Mouse (Mus musculus): ENCODE measurements around the gene D630045J12Rik. TPM values are rescaled to one million over a fixed set of nuclear protein-coding genes. Genes with fewer than 3 reads are reported as not detected.

D630045J12Rik gene
- 1.5 and 2.4 TPM in 2 replicates for polyA plus RNA-seq (2012; rRNA removed; ENCODE audit: low replicate concordance)

DNA sequence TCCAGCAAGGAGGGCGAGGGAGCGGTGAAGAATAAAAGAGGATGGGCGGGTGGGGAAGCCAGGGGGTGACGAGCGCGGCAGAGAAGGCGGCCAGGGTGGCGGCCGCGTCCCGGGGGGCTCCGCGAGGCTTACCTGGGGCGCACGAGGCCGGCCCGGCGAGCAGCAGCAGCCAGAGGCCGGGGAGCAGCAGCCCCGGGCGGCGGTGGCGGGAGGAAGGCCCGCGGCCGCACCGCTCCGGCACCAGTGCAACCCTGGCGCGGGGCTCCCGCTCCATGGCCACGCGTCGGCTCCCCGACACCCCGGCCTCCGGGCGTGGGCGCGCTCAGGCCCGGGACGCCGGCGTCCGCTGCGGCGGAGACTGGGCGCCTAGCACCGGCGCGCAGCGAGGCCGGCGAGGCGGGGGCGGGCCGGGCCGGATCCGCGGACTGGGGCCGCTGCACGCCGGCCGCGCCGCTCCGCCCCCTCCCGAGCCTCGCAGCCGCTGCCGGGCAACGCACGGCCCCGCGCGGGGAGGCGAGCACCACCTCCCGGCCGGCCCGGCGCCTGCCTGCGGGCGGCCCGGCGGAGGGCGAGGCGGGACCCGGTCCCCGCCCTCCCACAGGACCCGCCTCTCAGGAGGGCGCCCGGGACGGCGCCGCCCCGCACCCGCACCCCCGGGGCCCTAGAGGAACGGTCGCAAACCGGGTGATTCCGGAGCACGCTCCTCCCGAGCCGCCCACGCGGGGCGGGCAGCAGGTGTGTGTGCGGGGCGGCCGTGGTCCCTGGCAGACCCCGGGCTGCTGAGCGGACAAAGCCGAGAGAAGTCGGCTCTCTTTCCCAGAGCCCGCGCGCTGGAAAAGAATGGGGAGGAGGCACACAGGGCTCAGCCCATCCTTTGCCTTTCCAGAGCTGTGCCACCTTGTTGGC is at the start of gene D630045J12Rik:
Gene D630045J12Rik, minus strand, starts transcription at position 274 of the 906 bp plus-strand sequence.

GRCm38 (mm10) chr6:38298761-38299401 is 45.1 kb upstream of the D630045J12Rik start, which contains the start of gene Zc3hav1l:
TSS of gene Zc3hav1l (minus strand) at chr6:38299259.

GRCm38 (mm10) chr6:38124207-38124835 is 129.5 kb downstream of the D630045J12Rik start, which contains the start of gene Atp6v0a4:
TSS of gene Atp6v0a4 (minus strand) at chr6:38124586.

DNA sequence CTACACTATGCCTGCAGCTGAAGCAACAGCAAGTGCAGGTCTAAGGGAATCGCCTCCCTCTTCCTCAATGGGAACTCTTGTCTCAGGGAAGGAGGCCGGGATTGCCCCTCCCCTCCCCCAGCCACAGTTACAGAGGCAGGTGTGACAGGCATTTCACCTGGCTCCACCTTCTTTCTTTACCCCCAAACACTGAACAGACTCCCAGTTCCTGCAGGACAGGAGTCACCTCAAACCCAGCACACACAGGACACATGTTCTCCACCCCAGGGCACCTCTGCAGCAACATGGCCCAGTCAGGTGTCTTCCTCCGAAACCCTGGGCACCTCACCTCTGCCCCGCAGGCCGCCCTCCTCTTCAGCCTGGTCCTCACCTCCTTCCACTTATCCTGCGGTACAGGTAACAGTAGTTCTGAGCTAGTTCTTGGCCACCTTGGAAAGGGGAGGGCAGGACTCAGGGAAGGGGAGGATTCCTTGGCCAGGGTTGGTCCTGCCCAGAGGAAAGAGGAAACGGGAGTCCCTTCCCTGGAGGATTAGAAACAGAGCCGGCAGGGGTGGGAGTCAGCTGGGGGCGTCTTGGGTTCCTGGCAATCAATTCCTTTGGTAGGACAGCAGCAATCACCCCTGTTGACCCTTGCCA is 144.5 kb downstream of the D630045J12Rik start, which contains the start of gene Tmem213:
Gene Tmem213, plus strand, starts transcription at position 96 of the 636 bp plus-strand sequence.

Other genes starting within 250 kb of the D630045J12Rik start
- gene Svopl, start 207.0 kb downstream of the D630045J12Rik start, polyA plus RNA-seq (2012; rRNA removed; ENCODE audit: low replicate concordance), result 2.6 and 5.9 TPM in 2 replicates
- gene Tmem213, start 144.8 kb downstream of the D630045J12Rik start, polyA plus RNA-seq (2012; rRNA removed; ENCODE audit: low replicate concordance), result not detected in 2 replicates
- 0.32 and 0.52 TPM in 2 replicates for gene Atp6v0a4, start 129.4 kb downstream of the D630045J12Rik start, polyA plus RNA-seq (2012; rRNA removed; ENCODE audit: low replicate concordance)
- 3.0 and 4.6 TPM in 2 replicates for gene Zc3hav1l, start 45.2 kb upstream of the D630045J12Rik start, polyA plus RNA-seq (2012; rRNA removed; ENCODE audit: low replicate concordance)
- gene Zc3hav1, start 100.6 kb upstream of the D630045J12Rik start, polyA plus RNA-seq (2012; rRNA removed; ENCODE audit: low replicate concordance), result 35.5 and 46.4 TPM in 2 replicates
- gene Ttc26, start 127.5 kb upstream of the D630045J12Rik start, polyA plus RNA-seq (2012; rRNA removed; ENCODE audit: low replicate concordance), result 0.39 and 0.85 TPM in 2 replicates
- gene Ubn2, start 179.9 kb upstream of the D630045J12Rik start, polyA plus RNA-seq (2012; rRNA removed; ENCODE audit: low replicate concordance), result 5.7 and 11.5 TPM in 2 replicates